Mouse (Mus musculus): ENCODE measurements around the gene Vwde. TPM values are rescaled to one million over a fixed set of nuclear protein-coding genes. Genes with fewer than 3 reads are reported as not detected.

The Vwde gene
- 0.17 TPM in 1 of 2 replicates, not detected in the other for polyA plus RNA-seq (2014; fragmentation: Nextera tagmentation; extraction: Ambion mirVana)

DNA sequence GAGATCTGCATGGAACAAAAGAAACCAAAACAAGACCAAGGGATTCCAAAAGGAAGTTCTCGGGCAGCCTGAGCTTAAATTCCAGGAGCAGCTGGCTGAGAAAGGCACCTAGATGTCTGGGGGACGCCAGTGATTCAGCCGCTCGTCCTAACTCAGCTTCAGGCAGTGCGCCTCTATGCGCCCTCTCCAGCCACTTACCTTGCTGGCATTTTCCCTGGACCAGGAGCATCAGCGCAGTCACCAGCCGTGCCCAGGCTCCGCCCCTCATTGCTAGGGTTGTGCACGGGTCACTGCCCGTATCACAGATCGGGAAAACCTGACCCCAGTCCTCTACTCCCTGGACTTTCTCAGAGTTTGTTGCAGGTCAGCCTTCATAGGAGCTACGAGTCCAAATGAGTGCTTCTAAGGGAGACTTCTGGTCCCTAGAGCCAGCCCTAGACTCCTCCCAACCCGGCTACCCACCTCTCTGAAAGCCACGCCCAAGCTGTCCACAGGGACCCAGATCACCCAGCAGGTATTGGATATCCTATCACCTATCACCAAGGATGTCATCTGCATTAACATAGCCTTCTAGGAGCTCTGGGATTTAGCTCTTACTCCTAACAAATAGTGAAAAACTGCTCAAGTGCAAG is at the start of gene Vwde:
Vwde (minus strand) TSS at position 370 of the 632 bp plus-strand sequence.
- Histone ChIP-seq H3K9me3 (ENCODE audit: control insufficient read depth, low read length) (no peaks in the 10 kb centered on the region), H3K9ac (ENCODE audit: low read depth, low read length) (no peak within 1 kb of the TSS), H3K4me1 (replicated peaks; ENCODE audit: control insufficient read depth, insufficient read depth, low read length) (no peaks in the 10 kb centered on the region), H3K27ac (ENCODE audit: low read depth, low read length) (no peak within 1 kb of the TSS), H3K36me3 (ENCODE audit: control insufficient read depth, insufficient read depth, low read length) (no peaks in the 10 kb centered on the region), H3K4me2 (replicated peaks; ENCODE audit: low read depth, low read length) (peak within 1 kb of the TSS; percentile 39), H3K4me3 (ENCODE audit: low read depth, low read length) (peak within 1 kb of the TSS; percentile 9; the same call in 1 of the 2 replicates), H3K27me3 (ENCODE audit: control insufficient read depth, insufficient read depth, low read length) (no peaks in the 10 kb centered on the region)
- 22% methylated on average over 15 of the region's 15 CpGs for WGBS
- peak; percentile 75 for ATAC-seq (ENCODE audit: low FRiP score)
- DNase-seq (ENCODE audit: low spot score) = no peak

DNA sequence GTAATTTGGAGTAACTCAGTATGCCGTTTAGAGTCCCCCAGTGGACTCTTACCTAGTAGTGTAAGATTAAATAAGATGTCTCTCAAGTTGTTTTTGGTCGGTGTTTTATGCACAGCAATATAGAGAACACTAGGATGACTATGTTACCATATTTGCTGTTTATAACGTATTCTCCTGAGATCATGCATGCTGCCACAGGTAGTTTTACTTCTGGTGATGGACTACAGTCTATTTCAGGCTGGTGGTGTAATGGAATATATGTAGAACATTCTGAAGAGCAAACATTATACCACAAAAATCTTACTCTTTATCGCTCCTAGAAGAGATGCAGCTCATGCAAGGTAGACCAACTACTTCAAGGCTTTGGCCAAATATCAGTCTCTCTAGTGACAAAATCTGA is 30.6 kb upstream of the Vwde start:
- no peak overlapping the region for H3K27ac ChIP-seq (ENCODE audit: low read depth, low read length)
- WGBS = 93% methylated on average over 4 of the region's 4 CpGs
- DNase-seq (ENCODE audit: low spot score) = no peak
- H3K9ac ChIP-seq (ENCODE audit: low read depth, low read length) = no peak overlapping the region
- H3K4me2 ChIP-seq (replicated peaks; ENCODE audit: low read depth, low read length) = no peak overlapping the region
- no peaks in the 10 kb centered on the region for H3K4me1 ChIP-seq (replicated peaks; ENCODE audit: control insufficient read depth, insufficient read depth, low read length)
- no peak for ATAC-seq (ENCODE audit: low FRiP score)
- H3K4me3 ChIP-seq (ENCODE audit: low read depth, low read length) = no peak overlapping the region
- H3K36me3 ChIP-seq (ENCODE audit: control insufficient read depth, insufficient read depth, low read length) = no peaks in the 10 kb centered on the region
- no peaks in the 10 kb centered on the region for H3K27me3 ChIP-seq (ENCODE audit: control insufficient read depth, insufficient read depth, low read length)
- H3K9me3 ChIP-seq (ENCODE audit: control insufficient read depth, low read length) = no peaks in the 10 kb centered on the region

DNA sequence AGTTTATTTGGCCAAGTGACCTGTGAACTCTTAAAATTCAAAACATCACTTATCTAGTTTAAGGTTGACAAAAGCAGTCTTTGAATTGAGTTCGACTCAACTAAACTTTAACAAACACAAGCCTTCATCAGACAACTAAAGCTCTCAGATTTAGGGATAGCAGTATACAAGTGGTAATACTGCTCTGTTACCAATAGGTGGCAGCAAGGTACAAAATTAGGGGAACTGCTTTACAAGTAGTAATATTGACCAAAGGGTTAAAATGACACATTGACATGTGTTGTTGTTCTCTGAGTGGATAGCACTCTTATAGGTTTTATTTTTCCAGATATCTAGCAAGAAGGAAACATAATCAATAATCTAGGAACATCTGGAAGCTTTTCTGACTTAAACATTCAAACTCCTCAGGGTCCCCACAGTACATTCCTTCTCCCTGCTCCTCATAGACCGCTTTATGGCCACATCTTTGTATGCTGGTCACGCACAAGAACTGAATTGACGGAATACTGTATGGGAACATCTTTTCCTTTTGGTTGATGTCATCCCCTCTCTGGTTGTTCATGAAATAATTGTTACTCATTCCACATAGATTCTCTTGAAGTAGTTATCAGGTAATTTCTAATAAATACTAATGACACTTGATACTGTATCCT is 23.7 kb upstream of the Vwde start:
- WGBS = 71% methylated on average over 4 of the region's 4 CpGs
- Histone ChIP-seq H3K27ac (ENCODE audit: low read depth, low read length) (no peak overlapping the region), H3K9me3 (ENCODE audit: control insufficient read depth, low read length) (no peaks in the 10 kb centered on the region), H3K4me2 (replicated peaks; ENCODE audit: low read depth, low read length) (no peak overlapping the region), H3K36me3 (ENCODE audit: control insufficient read depth, insufficient read depth, low read length) (no peaks in the 10 kb centered on the region), H3K4me3 (ENCODE audit: low read depth, low read length) (no peak overlapping the region), H3K4me1 (replicated peaks; ENCODE audit: control insufficient read depth, insufficient read depth, low read length) (no peaks in the 10 kb centered on the region), H3K9ac (ENCODE audit: low read depth, low read length) (no peak overlapping the region), H3K27me3 (ENCODE audit: control insufficient read depth, insufficient read depth, low read length) (no peaks in the 10 kb centered on the region)
- peak; percentile 38 for DNase-seq (ENCODE audit: low spot score)
- ATAC-seq (ENCODE audit: low FRiP score) = 0 out of 2 replicates have a peak, but pooled peaks have one; percentile 54

DNA sequence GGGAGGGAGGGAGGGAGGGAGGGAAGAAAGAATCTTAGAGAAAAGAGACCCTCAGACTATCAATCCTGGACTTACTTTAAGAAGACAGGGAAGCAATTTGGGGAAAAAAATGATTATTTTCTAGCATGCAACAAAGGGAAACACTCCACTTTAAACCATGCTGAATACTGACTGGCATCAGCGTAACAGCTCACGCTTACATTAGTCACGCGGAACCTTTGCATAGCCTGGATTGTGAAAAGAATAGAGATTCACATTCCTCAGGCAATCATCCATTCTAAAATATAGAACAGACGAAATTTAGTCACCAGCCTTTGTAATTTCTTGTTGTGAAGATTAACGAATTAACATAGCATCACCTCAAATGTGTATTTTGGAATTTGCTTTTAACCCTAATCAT is 18.6 kb downstream of the Vwde start:
- Histone ChIP-seq H3K9me3 (ENCODE audit: control insufficient read depth, low read length) (no peaks in the 10 kb centered on the region), H3K4me2 (replicated peaks; ENCODE audit: low read depth, low read length) (no peak overlapping the region), H3K4me3 (ENCODE audit: low read depth, low read length) (no peak overlapping the region), H3K4me1 (replicated peaks; ENCODE audit: control insufficient read depth, insufficient read depth, low read length) (no peaks in the 10 kb centered on the region), H3K27me3 (ENCODE audit: control insufficient read depth, insufficient read depth, low read length) (no peaks in the 10 kb centered on the region), H3K36me3 (ENCODE audit: control insufficient read depth, insufficient read depth, low read length) (no peaks in the 10 kb centered on the region), H3K9ac (ENCODE audit: low read depth, low read length) (no peak overlapping the region), H3K27ac (ENCODE audit: low read depth, low read length) (no peak overlapping the region)
- ATAC-seq (ENCODE audit: low FRiP score) (no peak; the same call in 1 of the 2 replicates), DNase-seq (ENCODE audit: low spot score) (no peak)
- WGBS = 63% methylated on average over 6 of the region's 6 CpGs

DNA sequence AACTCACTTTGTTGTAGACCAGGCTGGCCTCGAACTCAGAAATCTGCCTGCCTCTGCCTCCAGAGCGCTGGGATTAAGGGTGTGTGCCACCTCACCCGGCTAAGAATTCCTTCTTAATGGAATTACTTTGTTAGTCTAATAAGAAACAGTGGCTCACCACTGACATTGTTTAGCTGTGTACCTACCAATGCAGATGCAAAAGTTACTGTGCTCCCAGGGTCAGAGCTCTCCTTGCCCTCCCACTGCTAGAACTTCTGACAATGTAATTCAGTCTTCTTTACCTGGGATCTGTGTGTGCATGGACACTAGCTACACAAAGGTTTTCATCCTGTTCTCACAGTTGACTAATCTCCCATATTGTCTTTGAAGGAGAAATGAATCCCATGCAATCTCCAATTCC is 27.3 kb downstream of the Vwde start:
- H3K9ac ChIP-seq (ENCODE audit: low read depth, low read length) = no peak overlapping the region
- 95% methylated on average over 3 of the region's 3 CpGs for WGBS
- ATAC-seq (ENCODE audit: low FRiP score) = no peak
- no peaks in the 10 kb centered on the region for H3K27me3 ChIP-seq (ENCODE audit: control insufficient read depth, insufficient read depth, low read length)
- no peak for DNase-seq (ENCODE audit: low spot score)
- H3K4me2 ChIP-seq (replicated peaks; ENCODE audit: low read depth, low read length) = no peak overlapping the region
- no peak overlapping the region for H3K27ac ChIP-seq (ENCODE audit: low read depth, low read length)
- no peaks in the 10 kb centered on the region for H3K4me1 ChIP-seq (replicated peaks; ENCODE audit: control insufficient read depth, insufficient read depth, low read length)
- H3K4me3 ChIP-seq (ENCODE audit: low read depth, low read length) = no peak overlapping the region
- H3K9me3 ChIP-seq (ENCODE audit: control insufficient read depth, low read length) = no peaks in the 10 kb centered on the region
- no peaks in the 10 kb centered on the region for H3K36me3 ChIP-seq (ENCODE audit: control insufficient read depth, insufficient read depth, low read length)

DNA sequence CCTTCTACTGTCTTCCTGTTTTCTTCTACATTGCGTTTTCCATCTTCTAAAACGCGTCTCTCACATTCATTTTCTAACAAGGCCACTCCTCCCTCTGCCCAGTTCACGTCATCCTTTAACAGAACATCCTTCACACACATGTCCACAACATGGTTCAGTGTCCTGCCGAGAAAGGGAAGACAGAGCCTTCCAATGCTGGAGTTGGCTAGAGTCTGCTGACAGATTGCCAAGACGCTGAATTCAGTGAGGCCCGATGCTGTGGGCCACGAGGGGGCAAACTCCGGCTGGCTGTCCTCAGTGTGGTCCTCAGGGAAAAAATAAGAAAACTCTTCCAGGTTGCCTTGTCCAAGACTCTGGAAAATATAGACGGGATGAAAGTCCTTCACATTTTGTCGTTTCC is 37.9 kb downstream of the Vwde start:
- Histone ChIP-seq H3K4me2 (replicated peaks; ENCODE audit: low read depth, low read length) (no peak overlapping the region), H3K36me3 (ENCODE audit: control insufficient read depth, insufficient read depth, low read length) (no peaks in the 10 kb centered on the region), H3K27ac (ENCODE audit: low read depth, low read length) (no peak overlapping the region), H3K27me3 (ENCODE audit: control insufficient read depth, insufficient read depth, low read length) (no peaks in the 10 kb centered on the region), H3K9me3 (ENCODE audit: control insufficient read depth, low read length) (no peaks in the 10 kb centered on the region), H3K9ac (ENCODE audit: low read depth, low read length) (no peak overlapping the region), H3K4me1 (replicated peaks; ENCODE audit: control insufficient read depth, insufficient read depth, low read length) (no peaks in the 10 kb centered on the region), H3K4me3 (ENCODE audit: low read depth, low read length) (no peak overlapping the region)
- DNase-seq (ENCODE audit: low spot score) = no peak
- 88% methylated on average over 11 of the region's 11 CpGs for WGBS
- no peak for ATAC-seq (ENCODE audit: low FRiP score)

DNA sequence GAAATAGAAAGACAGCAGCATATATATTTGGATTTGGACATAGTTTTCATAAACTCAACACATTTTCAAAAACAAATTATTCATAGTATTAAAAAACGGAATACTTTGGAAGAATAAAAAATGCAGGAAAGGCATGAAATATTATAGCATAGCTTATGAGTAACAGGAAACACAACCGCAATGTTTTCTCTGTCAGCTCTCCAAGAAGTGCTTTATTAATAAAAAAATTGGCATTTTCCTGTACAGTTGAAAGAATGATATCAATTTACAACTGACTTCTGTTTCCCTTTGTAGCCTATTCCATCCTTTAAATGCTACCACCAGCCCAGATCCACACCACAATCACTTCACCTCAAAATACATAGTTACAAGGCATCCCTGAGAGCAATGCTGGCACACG is 44.7 kb downstream of the Vwde start:
- Histone ChIP-seq H3K4me1 (replicated peaks; ENCODE audit: control insufficient read depth, insufficient read depth, low read length) (no peaks in the 10 kb centered on the region), H3K4me2 (replicated peaks; ENCODE audit: low read depth, low read length) (no peak overlapping the region), H3K27ac (ENCODE audit: low read depth, low read length) (no peak overlapping the region), H3K4me3 (ENCODE audit: low read depth, low read length) (no peak overlapping the region), H3K9ac (ENCODE audit: low read depth, low read length) (no peak overlapping the region), H3K36me3 (ENCODE audit: control insufficient read depth, insufficient read depth, low read length) (no peaks in the 10 kb centered on the region), H3K27me3 (ENCODE audit: control insufficient read depth, insufficient read depth, low read length) (no peaks in the 10 kb centered on the region), H3K9me3 (ENCODE audit: control insufficient read depth, low read length) (no peaks in the 10 kb centered on the region)
- DNase-seq (ENCODE audit: low spot score) (no peak), ATAC-seq (ENCODE audit: low FRiP score) (no peak)
- WGBS = 85% methylated on average over 3 of the region's 3 CpGs

DNA sequence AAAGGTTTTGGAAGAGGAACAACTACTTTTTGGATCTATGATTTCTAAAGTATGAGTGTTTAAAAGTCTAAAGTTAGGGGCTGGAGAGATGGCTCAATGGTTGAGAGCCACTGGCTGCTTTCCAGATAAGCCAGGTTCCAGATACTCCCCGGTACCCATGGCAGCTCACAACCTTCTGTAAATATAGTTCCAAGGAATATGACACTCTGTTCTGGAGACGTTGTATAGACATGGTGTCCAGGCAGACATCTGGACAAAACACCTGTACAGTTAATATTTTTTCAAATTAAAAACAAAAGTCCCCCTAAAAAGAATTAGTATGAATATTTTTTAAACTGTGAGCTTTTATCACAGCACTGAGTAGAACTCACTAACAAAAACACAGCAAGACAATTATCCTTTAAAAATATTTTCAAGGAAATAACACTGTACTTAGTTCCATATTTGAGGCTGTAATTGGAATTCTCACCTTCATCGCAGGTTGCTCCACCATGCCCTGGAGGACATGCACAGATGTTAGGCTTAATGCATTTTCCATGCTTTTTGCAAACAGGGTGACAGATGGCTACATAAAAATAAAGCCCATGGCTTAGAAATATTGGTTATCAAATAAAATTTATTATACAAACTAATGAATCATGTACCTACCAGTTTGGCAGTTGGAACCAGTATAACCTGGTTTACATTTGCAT is 55.2 kb downstream of the Vwde start:
- Histone ChIP-seq H3K27me3 (ENCODE audit: control insufficient read depth, insufficient read depth, low read length) (no peaks in the 10 kb centered on the region), H3K9ac (ENCODE audit: low read depth, low read length) (no peak overlapping the region), H3K4me2 (replicated peaks; ENCODE audit: low read depth, low read length) (no peak overlapping the region), H3K9me3 (ENCODE audit: control insufficient read depth, low read length) (no peaks in the 10 kb centered on the region), H3K36me3 (ENCODE audit: control insufficient read depth, insufficient read depth, low read length) (no peaks in the 10 kb centered on the region), H3K27ac (ENCODE audit: low read depth, low read length) (no peak overlapping the region), H3K4me1 (replicated peaks; ENCODE audit: control insufficient read depth, insufficient read depth, low read length) (no peaks in the 10 kb centered on the region), H3K4me3 (ENCODE audit: low read depth, low read length) (no peak overlapping the region)
- ATAC-seq (ENCODE audit: low FRiP score) (no peak), DNase-seq (ENCODE audit: low spot score) (no peak)
- 76% methylated on average over 3 of the region's 3 CpGs for WGBS
